Mouse (Mus musculus): Measurements from ENCODE around the gene Gm12216.

Gene Gm12216

GRCm38 (mm10) chr11:53821230-53821944 is 37.7 kb downstream of the Gm12216 start:
- no peak for DNase-seq (ENCODE audit: low read depth, low spot score)

GRCm38 (mm10) chr11:53820516-53821170 is 38.4 kb downstream of the Gm12216 start:
- DNase-seq (ENCODE audit: low read depth, low spot score) = no peak

- DNase-seq (ENCODE audit: low read depth, low spot score) = no peak
Measured at GRCm38 (mm10) chr11:53819511-53819910, 39.5 kb downstream of the Gm12216 start.

- no peak for DNase-seq (ENCODE audit: low read depth, low spot score)
Measured at GRCm38 (mm10) chr11:53818794-53819193, 40.3 kb downstream of the Gm12216 start.

GRCm38 (mm10) chr11:53816841-53817375 is 42.1 kb downstream of the Gm12216 start:
- DNase-seq (ENCODE audit: low read depth, low spot score) = no peak

GRCm38 (mm10) chr11:53814810-53815209 is 44.2 kb downstream of the Gm12216 start:
- DNase-seq (ENCODE audit: low read depth, low spot score) = no peak

GRCm38 (mm10) chr11:53813001-53813868 is 45.8 kb downstream of the Gm12216 start:
- no peak for DNase-seq (ENCODE audit: low read depth, low spot score)

GRCm38 (mm10) chr11:53811312-53811711 is 47.7 kb downstream of the Gm12216 start:
- DNase-seq (ENCODE audit: low read depth, low spot score) = no peak

- no peak for DNase-seq (ENCODE audit: low read depth, low spot score)
Measured at GRCm38 (mm10) chr11:53810749-53811148, 48.3 kb downstream of the Gm12216 start.

GRCm38 (mm10) chr11:53810156-53810555 is 48.9 kb downstream of the Gm12216 start:
- DNase-seq (ENCODE audit: low read depth, low spot score) = no peak

GRCm38 (mm10) chr11:53809354-53809753 is 49.7 kb downstream of the Gm12216 start:
- DNase-seq (ENCODE audit: low read depth, low spot score) = no peak

- no peak for DNase-seq (ENCODE audit: low read depth, low spot score)
Measured at GRCm38 (mm10) chr11:53805786-53806185, 53.3 kb downstream of the Gm12216 start.

GRCm38 (mm10) chr11:53804569-53805344 is 54.3 kb downstream of the Gm12216 start:
- DNase-seq (ENCODE audit: low read depth, low spot score) = no peak

GRCm38 (mm10) chr11:53803494-53803893 is 55.6 kb downstream of the Gm12216 start:
- no peak for DNase-seq (ENCODE audit: low read depth, low spot score)

- no peak for DNase-seq (ENCODE audit: low read depth, low spot score)
Measured at GRCm38 (mm10) chr11:53803093-53803492, 56.0 kb downstream of the Gm12216 start.

- no peak for DNase-seq (ENCODE audit: low read depth, low spot score)
Measured at GRCm38 (mm10) chr11:53800975-53801374, 58.1 kb downstream of the Gm12216 start.

GRCm38 (mm10) chr11:53800036-53800435 is 59.0 kb downstream of the Gm12216 start:
- no peak for DNase-seq (ENCODE audit: low read depth, low spot score)

GRCm38 (mm10) chr11:53798041-53798711 is 60.9 kb downstream of the Gm12216 start:
- DNase-seq (ENCODE audit: low read depth, low spot score) = no peak

- no peak for DNase-seq (ENCODE audit: low read depth, low spot score)
Measured at GRCm38 (mm10) chr11:53797386-53797920, 61.6 kb downstream of the Gm12216 start.

GRCm38 (mm10) chr11:53796409-53797151 is 62.5 kb downstream of the Gm12216 start:
- DNase-seq (ENCODE audit: low read depth, low spot score) = no peak
